Mouse (Mus musculus): ENCODE data around the gene Igf2.
A peak's percentile ranks its signal among the peaks of the same experiment; 100 is the strongest.

The Igf2 gene

DNA sequence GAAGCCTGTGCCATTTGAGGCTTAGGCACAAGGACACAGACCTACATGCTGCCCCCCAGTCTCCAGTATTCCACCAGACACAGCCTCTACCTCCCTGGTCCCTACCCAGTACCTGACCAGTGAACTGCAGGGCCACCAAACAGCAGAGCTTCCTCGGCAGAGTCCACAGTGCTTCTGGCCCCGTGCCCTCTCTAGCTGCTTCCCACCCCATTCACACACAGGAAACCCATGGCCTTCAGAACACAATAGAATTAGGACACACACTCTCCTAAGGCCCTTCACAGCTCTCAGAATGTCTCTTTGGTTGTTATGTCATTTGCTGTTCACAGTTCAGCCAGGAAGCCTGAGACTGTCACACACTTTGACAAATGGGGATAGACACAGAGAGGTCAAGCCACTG lies at the start of gene Igf2:
Gene Igf2 (minus strand): TSS at position 158 of the 400 bp plus-strand sequence.
- no peak for DNase-seq

DNA sequence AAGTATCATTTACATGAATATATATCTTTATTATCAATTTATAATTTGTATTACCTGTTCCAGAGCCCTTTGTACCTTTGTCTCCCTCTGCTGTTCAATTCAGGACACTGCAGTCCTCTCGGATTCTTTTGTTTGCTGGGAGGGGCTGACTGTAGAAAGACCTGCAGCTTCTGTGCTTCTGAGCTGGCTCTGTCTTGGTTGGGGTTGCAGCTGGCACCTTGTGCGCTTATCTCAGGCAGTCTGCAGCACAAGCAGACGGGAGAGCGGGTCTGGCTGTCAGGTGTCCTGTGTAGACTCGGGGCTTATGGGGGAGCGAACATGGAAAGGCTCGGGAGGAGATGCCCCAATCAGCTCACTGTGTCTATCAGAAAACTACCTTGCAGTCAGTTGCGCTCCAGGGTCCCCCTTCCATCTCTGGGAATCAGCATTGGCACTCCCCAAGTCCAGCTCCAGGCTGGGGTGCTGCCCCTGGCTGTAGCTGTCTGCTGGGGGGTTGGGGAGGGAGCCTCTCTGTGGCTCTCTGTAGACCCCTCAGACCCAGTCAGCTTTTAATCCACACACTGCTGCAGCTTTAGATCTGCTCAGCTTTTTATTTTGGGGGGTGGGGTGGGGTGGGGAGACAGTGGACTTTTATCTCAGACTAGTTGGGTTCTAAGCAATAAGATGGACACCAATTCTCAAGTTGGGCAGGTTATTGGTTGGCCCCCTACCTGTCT lies 48.3 kb upstream of the Igf2 start:
- DNase-seq, result peak; percentile 43

DNA sequence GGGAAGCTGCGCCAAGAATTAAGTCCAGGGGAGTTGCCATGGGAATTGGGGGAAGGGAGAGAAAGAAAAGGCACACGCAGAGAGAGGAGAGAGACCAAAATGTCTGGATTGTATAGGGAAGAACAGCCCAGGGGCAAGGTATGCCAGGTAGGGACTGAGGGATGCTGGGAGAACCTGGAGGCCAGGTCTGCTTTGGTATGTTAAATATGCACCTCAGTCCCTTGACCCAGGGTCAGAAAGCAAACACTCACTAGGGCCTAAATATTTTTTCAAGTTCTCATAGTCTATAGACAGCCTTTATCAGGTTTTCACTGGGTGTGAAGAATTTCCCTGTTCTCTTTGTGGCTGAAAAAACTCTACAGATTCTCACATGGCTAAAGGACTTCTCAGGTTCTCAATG lies 40.3 kb upstream of the Igf2 start:
- DNase-seq, result no peak

- DNase-seq, result no peak
These were observed 32.8 kb upstream of the Igf2 start for GRCm38 (mm10) chr7:142699334-142699860.

GRCm38 (mm10) chr7:142678611-142679010 lies 12.0 kb upstream of the Igf2 start:
- no peak for DNase-seq

DNA sequence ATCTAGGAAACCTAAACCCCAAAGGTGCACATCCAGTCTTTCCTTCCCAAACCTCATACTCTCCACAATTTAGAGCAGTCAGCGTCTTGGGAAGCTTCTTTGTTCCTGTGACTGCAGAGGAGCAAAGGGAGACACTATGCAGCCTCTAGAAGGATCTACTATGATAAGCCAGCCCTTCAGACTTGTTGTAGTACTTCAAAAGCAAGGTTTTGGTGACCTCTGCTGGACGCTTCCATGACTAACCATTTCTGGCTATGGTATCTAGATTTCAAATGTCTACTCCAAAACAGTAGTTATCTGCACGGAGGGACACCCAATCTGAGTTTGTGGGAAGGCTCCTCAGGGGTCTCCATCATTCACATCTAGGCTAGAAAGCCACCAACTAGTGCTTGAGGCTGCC lies 9.0 kb upstream of the Igf2 start:
- DNase-seq, result peak; percentile 62

GRCm38 (mm10) chr7:142675141-142675540 lies 8.5 kb upstream of the Igf2 start:
- no peak for DNase-seq

GRCm38 (mm10) chr7:142672120-142672519 lies 5.5 kb upstream of the Igf2 start:
- DNase-seq, result no peak

- DNase-seq, result no peak
These were observed 4.5 kb upstream of the Igf2 start for GRCm38 (mm10) chr7:142671067-142671466.

- no peak for DNase-seq
These were observed 3.4 kb upstream of the Igf2 start, which contains the start of gene Gm49394 for GRCm38 (mm10) chr7:142669751-142670625. TSS of gene Gm49394 (minus strand) at chr7:142669942.

DNA sequence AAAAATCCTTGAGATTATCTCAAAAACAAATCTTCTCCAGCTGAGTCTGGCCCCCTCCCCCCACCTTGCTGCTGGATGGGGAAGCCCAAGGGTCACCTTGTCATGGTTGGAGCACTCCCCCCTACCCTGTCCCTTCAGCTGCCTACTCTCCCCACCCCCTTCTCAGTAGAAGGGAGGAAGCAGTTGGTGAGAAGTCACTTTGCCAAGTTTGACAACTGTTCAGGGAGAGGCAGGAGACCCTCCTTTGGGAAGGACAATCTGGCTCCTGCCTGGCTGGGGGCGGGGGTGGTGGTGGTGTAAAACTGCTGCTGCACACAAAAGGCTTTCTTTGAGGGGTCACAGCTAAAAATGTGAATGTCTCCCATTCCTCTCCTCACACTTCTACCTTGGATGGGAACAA lies 1.7 kb upstream of the Igf2 start:
- no peak for DNase-seq

- DNase-seq, result no peak
These were observed 905 bp upstream of the Igf2 start for GRCm38 (mm10) chr7:142667521-142667920.

DNA sequence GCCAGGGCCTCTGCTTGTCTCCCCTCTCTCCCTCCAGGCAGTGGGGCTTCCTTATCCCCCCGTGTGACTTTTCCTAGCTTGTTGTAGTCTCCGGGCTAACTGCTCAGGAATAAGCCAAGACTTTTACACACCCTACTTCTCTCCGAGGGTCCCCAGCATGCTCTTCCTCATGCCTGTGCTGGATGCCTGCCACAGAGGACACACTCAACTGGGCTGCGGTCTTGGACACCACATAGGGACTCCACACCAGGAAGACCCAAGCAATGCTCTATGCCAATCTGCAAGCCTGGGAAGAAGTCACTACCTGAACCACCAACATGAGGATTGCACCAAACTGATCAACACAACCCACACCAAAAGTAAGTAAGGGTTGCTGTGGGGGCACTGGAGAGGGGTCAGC lies 507 bp downstream of the Igf2 start:
- no peak for DNase-seq

- no peak for DNase-seq
These were observed 1.3 kb downstream of the Igf2 start for GRCm38 (mm10) chr7:142665364-142665763.

GRCm38 (mm10) chr7:142664465-142665029 lies 2.1 kb downstream of the Igf2 start:
- no peak for DNase-seq

DNA sequence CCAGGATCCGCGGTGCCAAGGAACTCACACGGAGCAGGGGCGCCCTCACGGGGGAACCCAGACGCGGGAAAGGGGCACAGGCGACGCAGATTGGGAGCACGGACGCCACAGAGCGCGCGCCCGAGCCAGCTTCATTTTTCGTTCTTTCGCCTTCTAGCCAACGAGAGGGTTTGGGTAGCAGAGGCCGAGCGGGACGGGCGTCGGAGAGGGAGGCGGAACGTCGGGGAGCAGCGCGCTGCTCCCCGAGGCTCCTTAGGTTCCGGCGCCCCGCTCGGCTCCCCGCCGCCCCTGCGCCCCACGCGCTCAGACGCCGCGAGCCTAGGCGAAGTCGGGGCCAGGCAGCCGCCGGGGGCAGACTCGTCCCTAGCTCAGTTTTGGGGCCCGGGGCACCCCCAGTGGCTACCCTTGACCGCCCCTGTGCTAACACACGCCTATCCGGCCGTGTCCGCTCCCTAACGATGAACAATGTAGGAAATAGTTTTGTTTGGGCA lies 2.6 kb downstream of the Igf2 start:
- no peak for DNase-seq

- no peak for DNase-seq
These were observed 3.5 kb downstream of the Igf2 start for GRCm38 (mm10) chr7:142663151-142663550.

- DNase-seq, result no peak
These were observed 4.8 kb downstream of the Igf2 start for GRCm38 (mm10) chr7:142661811-142662210.

DNA sequence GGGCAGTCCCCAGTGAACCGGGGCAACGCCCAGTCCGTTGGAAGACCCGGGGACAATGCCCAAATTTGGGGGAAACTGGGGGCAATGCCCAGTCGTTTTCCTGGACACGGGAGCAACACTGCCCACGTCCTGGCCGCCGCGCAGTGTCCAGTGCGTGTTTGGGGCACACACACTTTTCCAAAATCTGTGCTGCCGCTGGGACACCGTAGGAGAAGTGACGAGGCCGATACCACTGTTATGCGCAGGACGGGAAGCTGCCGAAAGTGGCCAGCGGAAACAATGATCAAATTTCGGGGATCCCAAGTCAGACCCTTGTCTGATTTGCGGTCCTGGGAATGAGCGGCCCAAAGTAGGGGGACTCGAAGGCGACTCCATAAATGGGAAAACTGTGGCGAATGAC lies 5.6 kb downstream of the Igf2 start:
- no peak for DNase-seq

- no peak for DNase-seq
These were observed 6.0 kb downstream of the Igf2 start for GRCm38 (mm10) chr7:142660651-142660945.

DNA sequence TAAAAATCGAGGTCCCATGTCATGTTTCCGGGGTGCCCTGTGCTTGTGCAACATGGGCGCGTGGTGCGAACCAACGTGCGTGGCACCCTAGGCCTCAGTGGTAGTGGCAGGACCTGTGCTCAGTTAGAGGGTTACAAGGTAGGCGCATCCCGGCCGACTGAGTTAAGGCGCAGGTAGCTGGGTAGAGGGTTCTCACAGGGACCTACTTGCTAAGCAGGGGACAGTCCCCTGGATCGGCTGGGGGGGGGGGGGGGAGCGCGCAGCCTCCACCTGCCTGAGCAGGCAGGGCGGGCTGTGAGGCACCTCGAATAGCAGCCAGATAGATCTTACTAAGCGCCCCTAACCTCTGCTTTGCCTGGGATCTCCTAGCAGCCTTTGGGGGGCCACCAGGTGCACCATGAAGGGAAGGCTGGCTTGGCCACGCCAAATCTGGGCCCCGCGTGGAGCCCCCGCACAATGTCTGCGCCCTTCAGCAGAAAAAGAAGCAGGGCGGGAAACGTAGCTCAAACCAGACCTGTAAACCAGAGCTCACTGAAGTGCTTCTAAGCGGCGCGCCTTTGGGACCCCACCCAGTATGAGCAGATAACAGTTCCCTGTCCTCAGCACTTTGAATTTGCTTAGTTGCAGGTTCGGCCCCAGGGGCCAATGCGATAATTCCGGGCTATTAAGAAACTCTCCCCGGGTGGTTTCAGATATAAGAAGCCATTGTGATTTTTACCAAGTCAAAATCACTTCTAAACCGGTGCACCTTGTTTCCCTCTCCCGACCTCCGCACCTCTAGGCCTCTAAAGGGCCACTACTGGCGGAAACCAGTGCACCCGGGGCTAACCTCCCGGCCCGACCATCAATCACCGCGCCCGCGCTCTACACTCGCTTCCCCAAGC lies 6.6 kb downstream of the Igf2 start:
- no peak for DNase-seq

GRCm38 (mm10) chr7:142659181-142659681 lies 7.4 kb downstream of the Igf2 start:
- DNase-seq, result peak; percentile 62
